Mouse (Mus musculus) myocyte (in vitro differentiated cells): ENCODE data around the gene Bcl2.

ENCODE experiments used
- CEBPB ChIP-seq: IDR thresholded peaks from 2 replicates; pipeline ENCODE4 v1.6.1; 2011; ENCODE audit warnings: mild to moderate bottlenecking, moderate library complexity; ENCODE audit not compliant: poor library complexity, insufficient read depth, severe bottlenecking
- POLR2A ChIP-seq: IDR thresholded peaks from one replicate; pipeline ENCODE4 v1.6.1; 2011; ENCODE audit warnings: low read depth, mild to moderate bottlenecking, control low read depth, moderate library complexity; ENCODE audit not compliant: insufficient read length
- POLR2AphosphoS2 ChIP-seq: IDR thresholded peaks from one replicate; pipeline ENCODE4 v1.6.1; 2011; ENCODE audit warnings: low read depth, control low read depth; ENCODE audit not compliant: insufficient read length
- SRF ChIP-seq: IDR thresholded peaks from one replicate; pipeline ENCODE4 v1.6.1; 2011; ENCODE audit warnings: low read depth; ENCODE audit not compliant: control insufficient read depth, insufficient read length
- TCF12 ChIP-seq: IDR thresholded peaks from one replicate; pipeline ENCODE4 v1.6.1; 2011; ENCODE audit warnings: mild to moderate bottlenecking, control low read depth; ENCODE audit not compliant: poor library complexity, insufficient read depth, severe bottlenecking
- TCF3 ChIP-seq: IDR thresholded peaks from one replicate; pipeline ENCODE4 v1.6.1; 2011; ENCODE audit warnings: low read depth, control low read depth; ENCODE audit not compliant: insufficient read length
- USF1 ChIP-seq: IDR thresholded peaks from one replicate; pipeline ENCODE4 v1.6.1; 2011; ENCODE audit warnings: low read depth, mild to moderate bottlenecking, control low read depth, moderate library complexity

GRCm38 (mm10) chr1:106572506-106572905, 141.6 kb downstream of the Bcl2 start:
- TF ChIP-seq TCF3: no peak
- TF ChIP-seq USF1: no peak
- TF ChIP-seq POLR2A: no peak
- TF ChIP-seq POLR2AphosphoS2: no peak
- no peak for TF ChIP-seq TCF12
- TF ChIP-seq CEBPB: no peak
- TF ChIP-seq SRF: no peak
